Mouse (Mus musculus): Measurements from ENCODE around the gene Cebpb.

The Cebpb gene

GRCm38 (mm10) chr2:167722538-167722937, 33.8 kb downstream of the Cebpb start:
- no peak for DNase-seq (ENCODE audit: low spot score in 2 of 2)

- DNase-seq (ENCODE audit: low spot score in 2 of 2), result no peak
Observed at GRCm38 (mm10) chr2:167723589-167724206, 35.0 kb downstream of the Cebpb start.

GRCm38 (mm10) chr2:167725879-167726278, 37.2 kb downstream of the Cebpb start:
- no peak for DNase-seq (ENCODE audit: low spot score in 2 of 2)

GRCm38 (mm10) chr2:167727161-167727560, 38.4 kb downstream of the Cebpb start:
- DNase-seq (ENCODE audit: low spot score in 2 of 2), result peak; percentile 26 to 52

GRCm38 (mm10) chr2:167730036-167730435, 41.3 kb downstream of the Cebpb start:
- DNase-seq (ENCODE audit: low spot score in 2 of 2), result no peak

GRCm38 (mm10) chr2:167731149-167731548, 42.4 kb downstream of the Cebpb start:
- DNase-seq (ENCODE audit: low spot score in 2 of 2), result no peak

- DNase-seq (ENCODE audit: low spot score in 2 of 2), result no peak
Observed at GRCm38 (mm10) chr2:167734861-167735260, 46.1 kb downstream of the Cebpb start.

- no peak for DNase-seq (ENCODE audit: low spot score in 2 of 2)
Observed at GRCm38 (mm10) chr2:167739030-167739429, 50.3 kb downstream of the Cebpb start.

All from left cerebral cortex, adult 9 months (tissue).